Mouse (Mus musculus): Measurements from ENCODE around the gene Kif24. TPM values are rescaled to one million over a fixed set of nuclear protein-coding genes. Genes with fewer than 3 reads are reported as not detected.
A peak's percentile ranks its signal among the peaks of the same experiment; 100 is the strongest.

Gene Kif24
- total and polyA plus RNA-seq, 2 experiments from 2014 or later, result 1.4 to 4.9 TPM

- peak overlapping the region; percentile 48 for H3K4me2 ChIP-seq (ENCODE audit: low read depth, low read length, poor library complexity, severe bottlenecking)
- no peak overlapping the region for H3K27ac ChIP-seq (ENCODE audit: low read depth, low read length)
- no peak overlapping the region; the same call in 1 of the 2 replicates for H3K9ac ChIP-seq (replicated peaks; ENCODE audit: low read length, poor library complexity, severe bottlenecking)
- H3K4me3 ChIP-seq (ENCODE audit: low read depth, low read length), result peak overlapping the region; percentile 23
- H3K36me3 ChIP-seq (ENCODE audit: insufficient read depth, low read length), result no peaks in the 10 kb centered on the region
- peak; percentile 56 for DNase-seq (ENCODE audit: low spot score)
- peak; percentile 18; the same call in 1 of the 2 replicates for ATAC-seq (ENCODE audit: low FRiP score)
- H3K27me3 ChIP-seq (ENCODE audit: insufficient read depth, low read length), result peaks cover 27% of the 10 kb centered on the region; the same call in 1 of the 2 replicates
- H3K9me3 ChIP-seq (ENCODE audit: low read length), result no peaks in the 10 kb centered on the region
- peak; percentile 73 for TF ChIP-seq CTCF (IDR thresholded peaks at IDR 0.05)
- 5% methylated on average over 34 of the region's 34 CpGs for WGBS
- H3K4me1 ChIP-seq (ENCODE audit: insufficient read depth, low read length), result peaks cover 8% of the 10 kb centered on the region; the same call in 1 of the 2 replicates
Measured at GRCm38 (mm10) chr4:41497579-41497978, 32.9 kb upstream of the Kif24 start.

- no peak for TF ChIP-seq CTCF (IDR thresholded peaks at IDR 0.05)
- H3K27ac ChIP-seq (ENCODE audit: low read depth, low read length), result no peak overlapping the region
- 53% methylated on average over 5 of the region's 5 CpGs for WGBS
- ATAC-seq (ENCODE audit: low FRiP score) (no peak), DNase-seq (ENCODE audit: low spot score) (no peak)
- no peak overlapping the region for H3K9ac ChIP-seq (replicated peaks; ENCODE audit: low read length, poor library complexity, severe bottlenecking)
- H3K9me3 ChIP-seq (ENCODE audit: low read length), result no peaks in the 10 kb centered on the region
- H3K4me1 ChIP-seq (ENCODE audit: insufficient read depth, low read length), result 0 out of 2 replicates have a peak, but pooled peaks cover 7% of the 10 kb centered on the region
- peak overlapping the region; percentile 23; the same call in 1 of the 2 replicates for H3K4me3 ChIP-seq (ENCODE audit: low read depth, low read length)
- H3K36me3 ChIP-seq (ENCODE audit: insufficient read depth, low read length), result no peaks in the 10 kb centered on the region
- peaks cover 27% of the 10 kb centered on the region; the same call in 1 of the 2 replicates for H3K27me3 ChIP-seq (ENCODE audit: insufficient read depth, low read length)
- H3K4me2 ChIP-seq (ENCODE audit: low read depth, low read length, poor library complexity, severe bottlenecking), result peak overlapping the region; percentile 48; the same call in 1 of the 2 replicates
Measured at GRCm38 (mm10) chr4:41497046-41497445, 32.4 kb upstream of the Kif24 start.

GRCm38 (mm10) chr4:41495850-41496249 lies 31.2 kb upstream of the Kif24 start:
- H3K27me3 ChIP-seq (ENCODE audit: insufficient read depth, low read length), result peaks cover 27% of the 10 kb centered on the region; the same call in 1 of the 2 replicates
- no peak overlapping the region for H3K9ac ChIP-seq (replicated peaks; ENCODE audit: low read length, poor library complexity, severe bottlenecking)
- TF ChIP-seq CTCF (IDR thresholded peaks at IDR 0.05), result no peak
- ATAC-seq (ENCODE audit: low FRiP score), result peak; percentile 66
- no peaks in the 10 kb centered on the region for H3K9me3 ChIP-seq (ENCODE audit: low read length)
- peak; percentile 86 for DNase-seq (ENCODE audit: low spot score)
- H3K4me1 ChIP-seq (ENCODE audit: insufficient read depth, low read length), result 0 out of 2 replicates have a peak, but pooled peaks cover 7% of the 10 kb centered on the region
- no peak overlapping the region for H3K4me3 ChIP-seq (ENCODE audit: low read depth, low read length)
- 71% methylated on average over 11 of the region's 11 CpGs for WGBS
- no peaks in the 10 kb centered on the region for H3K36me3 ChIP-seq (ENCODE audit: insufficient read depth, low read length)
- no peak overlapping the region for H3K27ac ChIP-seq (ENCODE audit: low read depth, low read length)
- H3K4me2 ChIP-seq (ENCODE audit: low read depth, low read length, poor library complexity, severe bottlenecking), result no peak overlapping the region

GRCm38 (mm10) chr4:41495076-41495475 lies 30.4 kb upstream of the Kif24 start:
- 0 out of 2 replicates have a peak, but pooled peaks cover 7% of the 10 kb centered on the region for H3K4me1 ChIP-seq (ENCODE audit: insufficient read depth, low read length)

GRCm38 (mm10) chr4:41494378-41494777 lies 29.7 kb upstream of the Kif24 start:
- no peak for TF ChIP-seq CTCF (IDR thresholded peaks at IDR 0.05)
- Histone ChIP-seq H3K27ac (ENCODE audit: low read depth, low read length) (no peak overlapping the region), H3K4me2 (ENCODE audit: low read depth, low read length, poor library complexity, severe bottlenecking) (no peak overlapping the region), H3K4me1 (ENCODE audit: insufficient read depth, low read length) (0 out of 2 replicates have a peak, but pooled peaks cover 6% of the 10 kb centered on the region), H3K9ac (replicated peaks; ENCODE audit: low read length, poor library complexity, severe bottlenecking) (no peak overlapping the region), H3K27me3 (ENCODE audit: insufficient read depth, low read length) (peaks cover 17% of the 10 kb centered on the region; the same call in 1 of the 2 replicates), H3K4me3 (ENCODE audit: low read depth, low read length) (no peak overlapping the region), H3K9me3 (ENCODE audit: low read length) (no peaks in the 10 kb centered on the region), H3K36me3 (ENCODE audit: insufficient read depth, low read length) (no peaks in the 10 kb centered on the region)
- DNase-seq (ENCODE audit: low spot score), result no peak
- no peak for ATAC-seq (ENCODE audit: low FRiP score)
- WGBS, result 56% methylated on average over 3 of the region's 3 CpGs

More at GRCm38 (mm10) chr4:41495076-41495475, 30.4 kb upstream of the Kif24 start:
- H3K4me3 ChIP-seq (ENCODE audit: low read depth, low read length), result no peak overlapping the region
- no peak overlapping the region for H3K4me2 ChIP-seq (ENCODE audit: low read depth, low read length, poor library complexity, severe bottlenecking)
- H3K27ac ChIP-seq (ENCODE audit: low read depth, low read length), result no peak overlapping the region
- DNase-seq (ENCODE audit: low spot score) (no peak), ATAC-seq (ENCODE audit: low FRiP score) (no peak)
- no peak for TF ChIP-seq CTCF (IDR thresholded peaks at IDR 0.05)
- WGBS, result 82% methylated on average over 4 of the region's 4 CpGs
- H3K9me3 ChIP-seq (ENCODE audit: low read length), result no peaks in the 10 kb centered on the region
- H3K27me3 ChIP-seq (ENCODE audit: insufficient read depth, low read length), result peaks cover 21% of the 10 kb centered on the region; the same call in 1 of the 2 replicates
- no peaks in the 10 kb centered on the region for H3K36me3 ChIP-seq (ENCODE audit: insufficient read depth, low read length)
- H3K9ac ChIP-seq (replicated peaks; ENCODE audit: low read length, poor library complexity, severe bottlenecking), result no peak overlapping the region

- DNase-seq (ENCODE audit: low spot score) (no peak), ATAC-seq (ENCODE audit: low FRiP score) (no peak)
- Histone ChIP-seq H3K9ac (replicated peaks; ENCODE audit: low read length, poor library complexity, severe bottlenecking) (no peak overlapping the region), H3K27ac (ENCODE audit: low read depth, low read length) (no peak overlapping the region), H3K27me3 (ENCODE audit: insufficient read depth, low read length) (peaks cover 15% of the 10 kb centered on the region; the same call in 1 of the 2 replicates), H3K9me3 (ENCODE audit: low read length) (no peaks in the 10 kb centered on the region), H3K36me3 (ENCODE audit: insufficient read depth, low read length) (no peaks in the 10 kb centered on the region), H3K4me3 (ENCODE audit: low read depth, low read length) (no peak overlapping the region), H3K4me1 (ENCODE audit: insufficient read depth, low read length) (0 out of 2 replicates have a peak, but pooled peaks cover under 1% of the 10 kb centered on the region), H3K4me2 (ENCODE audit: low read depth, low read length, poor library complexity, severe bottlenecking) (no peak overlapping the region)
- no peak for TF ChIP-seq CTCF (IDR thresholded peaks at IDR 0.05)
- WGBS, result 80% methylated on average over 3 of the region's 3 CpGs
Measured at GRCm38 (mm10) chr4:41493464-41494116, 28.9 kb upstream of the Kif24 start.
